Mouse (Mus musculus) stomach, adult 2 months (tissue): Measurements from ENCODE around the gene Abhd10. TPM values are rescaled to one million over a fixed set of nuclear protein-coding genes. Genes with fewer than 3 reads are reported as not detected.

ENCODE experiments used
- polyA plus RNA-seq: library from polyadenylated mRNA; depleted of rRNA; stranded (reverse); fragments of >200 nt; gene quantifications from 2 replicates; pipeline ENCODE4 v1.2.3, GENCODE M21; 2012; rRNA removed

Gene Abhd10
- 1.1 and 1.8 TPM in 2 replicates for polyA plus RNA-seq

GRCm38 (mm10) chr16:45742615-45743476 is at the start of gene Abhd10:
TSS of gene Abhd10 (minus strand) at chr16:45742955.

GRCm38 (mm10) chr16:45724061-45724741 is 18.6 kb downstream of the Abhd10 start, which contains the start of gene Tagln3:
TSS of gene Tagln3 (minus strand) at chr16:45724608.

GRCm38 (mm10) chr16:45693558-45693957 is 49.2 kb downstream of the Abhd10 start, which contains the start of gene Tmprss7:
TSS of gene Tmprss7 (minus strand) at chr16:45693658.

Other genes starting within 250 kb of the Abhd10 start
- 0.17 and 0.49 TPM in 2 replicates for gene Gm609, start 250.0 kb downstream of the Abhd10 start, polyA plus RNA-seq
- not detected in 2 replicates for gene Gm17783, start 210.9 kb downstream of the Abhd10 start, polyA plus RNA-seq
- not detected in 2 replicates for gene Slc9c1, start 207.6 kb downstream of the Abhd10 start, polyA plus RNA-seq
- gene Gcsam, start 132.6 kb downstream of the Abhd10 start, polyA plus RNA-seq = not detected in 2 replicates
- gene BC016579, start 88.9 kb downstream of the Abhd10 start, polyA plus RNA-seq = 1.0 and 1.2 TPM in 2 replicates
- gene Tmprss7, start 49.3 kb downstream of the Abhd10 start, polyA plus RNA-seq = 0.15 TPM in 2 replicates
- gene Tagln3, start 18.3 kb downstream of the Abhd10 start, polyA plus RNA-seq = 0.45 and 0.49 TPM in 2 replicates
- 2.3 and 4.0 TPM in 2 replicates for gene Phldb2, start 210.6 kb upstream of the Abhd10 start, polyA plus RNA-seq